Mouse (Mus musculus) adrenal gland, adult 2 months (tissue): ENCODE results near the gene Tyk2. TPM values are rescaled to one million over a fixed set of nuclear protein-coding genes. Genes with fewer than 3 reads are reported as not detected.

Experiments
- DNase-seq: peaks from one replicate; pipeline ENCODE4 v3.0.0; 2021
- polyA plus RNA-seq: library from polyadenylated mRNA; depleted of rRNA; stranded (reverse); fragments of >200 nt; gene quantifications from 2 replicates; pipeline ENCODE4 v1.2.3, GENCODE M21; 2012
- total RNA-seq, 2 experiments: library from RNA; stranded (reverse); gene quantifications; 2 replicates each; pipeline ENCODE4 v1.2.3; 2021

Gene Tyk2
- total and polyA plus RNA-seq, 3 experiments = 12.7 to 23.5 (median 14.6) TPM

DNA sequence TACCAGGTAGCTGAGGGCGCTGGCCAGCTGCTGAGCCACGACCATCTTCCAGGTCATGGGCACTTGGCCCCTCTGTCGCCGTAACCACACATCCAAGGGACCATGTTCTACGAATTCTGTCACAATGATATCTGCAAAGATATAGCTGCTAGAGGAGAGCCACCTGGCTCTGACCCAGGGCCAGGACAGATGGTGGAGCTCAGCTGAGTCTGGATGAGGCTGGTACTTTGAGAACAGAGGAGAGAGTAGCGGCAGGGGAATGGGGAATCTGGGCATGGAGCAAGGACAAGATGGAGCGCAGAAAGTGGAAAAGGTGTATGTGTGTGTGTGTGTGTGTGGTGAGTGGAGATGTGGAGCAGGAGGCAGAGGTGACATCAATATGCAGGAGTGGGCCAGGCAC lies 16.9 kb downstream of the Tyk2 start:
- no peak for DNase-seq

- no peak for DNase-seq
Observed at GRCm38 (mm10) chr9:21113751-21114150, 17.3 kb downstream of the Tyk2 start.

DNA sequence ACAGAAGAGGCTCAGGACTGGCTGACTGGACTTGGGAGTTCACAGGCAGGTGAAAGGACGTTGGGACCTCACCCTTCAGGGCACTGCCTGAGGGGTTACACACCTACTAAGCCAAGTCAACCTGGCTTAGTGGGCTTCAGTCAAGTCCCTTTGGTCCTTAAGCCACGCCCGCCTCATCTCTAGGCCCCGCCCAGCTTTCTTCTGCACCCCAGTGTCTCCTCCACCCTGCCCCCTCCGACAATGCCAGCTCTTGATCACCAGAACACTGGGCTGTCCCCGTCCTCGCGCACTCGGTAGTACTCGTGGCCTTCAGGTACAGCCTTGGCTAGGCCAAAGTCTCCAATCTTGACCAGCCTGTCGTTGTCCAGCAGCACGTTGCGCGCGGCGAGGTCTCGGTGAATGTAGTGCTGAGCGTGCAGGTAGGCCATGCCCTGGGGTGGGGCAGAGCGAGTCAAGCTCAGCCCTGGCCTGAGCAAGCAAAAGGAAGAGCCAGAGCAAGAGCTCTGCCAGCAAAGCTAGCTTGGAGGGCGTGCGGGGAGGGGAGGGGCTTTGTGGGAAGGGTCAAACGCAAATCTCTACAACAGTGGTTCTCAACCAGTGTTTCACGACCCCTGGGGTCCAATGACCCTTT lies 23.3 kb downstream of the Tyk2 start:
- DNase-seq = no peak

GRCm38 (mm10) chr9:21105760-21106564 lies 25.1 kb downstream of the Tyk2 start:
- DNase-seq = no peak

DNA sequence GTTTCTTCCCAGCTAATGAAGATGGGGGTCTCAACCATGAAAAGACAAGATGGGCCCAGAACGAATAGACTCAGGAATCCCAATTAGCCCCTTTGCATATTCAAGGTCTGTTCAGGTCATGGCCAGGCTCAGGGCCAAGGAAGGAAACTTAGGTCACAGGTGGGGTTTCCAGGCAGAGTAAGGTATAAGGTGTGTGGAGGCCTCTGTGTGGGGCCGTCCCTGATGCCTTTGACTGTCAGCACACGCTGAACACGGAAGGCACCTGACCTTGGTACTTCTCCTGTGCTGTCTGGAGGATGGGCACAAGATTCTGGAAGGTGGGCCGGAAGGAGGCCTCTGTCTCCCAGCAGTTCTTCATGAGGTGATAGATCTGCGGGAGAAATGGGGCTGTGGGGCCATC lies 26.2 kb downstream of the Tyk2 start:
- no peak for DNase-seq

DNA sequence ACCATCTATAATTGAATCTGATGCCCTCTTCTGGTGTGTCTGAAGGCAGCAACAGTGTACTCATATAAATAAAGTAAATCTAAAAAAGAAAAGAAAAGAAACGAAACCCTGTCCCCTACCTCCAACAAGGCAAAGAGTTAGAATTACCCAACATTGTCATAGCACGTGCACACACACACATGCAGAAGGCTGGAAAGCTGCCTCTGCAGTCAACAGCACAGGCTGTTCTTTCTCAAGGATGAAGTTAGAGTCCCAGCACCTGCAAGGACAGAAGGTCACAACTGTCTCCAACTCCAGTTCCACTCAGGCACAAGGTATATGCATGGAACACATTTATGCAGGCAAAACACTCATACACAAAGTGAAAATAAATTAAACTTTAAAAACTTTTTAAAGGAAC lies 29.0 kb downstream of the Tyk2 start:
- DNase-seq = no peak

- DNase-seq = no peak
Observed at GRCm38 (mm10) chr9:21100447-21101161, 30.4 kb downstream of the Tyk2 start.

DNA sequence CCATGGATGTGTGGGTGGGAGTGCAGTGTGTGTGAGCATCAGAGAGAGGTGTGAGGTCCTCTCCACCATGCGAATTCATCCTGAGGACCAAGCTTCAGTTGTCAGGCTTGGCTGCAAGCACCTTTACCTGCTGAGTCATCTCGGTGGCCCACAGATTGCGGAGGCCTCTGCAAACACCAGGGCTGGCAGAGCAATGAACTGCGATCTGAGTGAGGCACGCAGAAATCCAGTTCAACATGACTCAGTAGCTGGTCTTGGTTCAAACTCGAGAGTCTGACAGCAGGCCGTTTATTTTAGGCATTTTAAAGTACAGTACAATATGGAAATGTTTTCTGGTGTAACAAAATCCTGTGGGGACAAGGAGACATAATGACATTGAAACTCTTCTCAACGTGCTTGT lies 33.2 kb downstream of the Tyk2 start:
- DNase-seq = peak; percentile 63

DNA sequence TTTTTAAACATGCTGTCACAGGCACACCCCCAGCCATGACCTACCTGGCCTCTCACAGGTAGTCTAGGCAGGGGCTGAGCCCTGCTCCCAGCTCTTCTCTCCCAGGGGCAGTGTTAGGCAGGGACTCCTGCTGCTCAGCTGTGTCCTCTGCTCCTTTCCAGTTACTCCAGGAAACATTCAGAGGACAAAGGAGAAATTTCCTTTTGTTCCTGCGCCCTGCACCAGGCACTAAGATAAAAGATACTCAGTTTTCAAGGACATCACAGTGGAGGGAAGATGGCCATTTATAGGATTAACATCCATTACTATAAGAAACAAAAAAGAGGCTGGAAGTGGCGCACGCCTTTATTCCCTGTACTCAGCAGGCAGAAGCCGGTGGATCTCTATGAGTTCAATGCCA lies 35.1 kb downstream of the Tyk2 start:
- DNase-seq = no peak

GRCm38 (mm10) chr9:21093423-21093822 lies 37.6 kb downstream of the Tyk2 start:
- no peak for DNase-seq

DNA sequence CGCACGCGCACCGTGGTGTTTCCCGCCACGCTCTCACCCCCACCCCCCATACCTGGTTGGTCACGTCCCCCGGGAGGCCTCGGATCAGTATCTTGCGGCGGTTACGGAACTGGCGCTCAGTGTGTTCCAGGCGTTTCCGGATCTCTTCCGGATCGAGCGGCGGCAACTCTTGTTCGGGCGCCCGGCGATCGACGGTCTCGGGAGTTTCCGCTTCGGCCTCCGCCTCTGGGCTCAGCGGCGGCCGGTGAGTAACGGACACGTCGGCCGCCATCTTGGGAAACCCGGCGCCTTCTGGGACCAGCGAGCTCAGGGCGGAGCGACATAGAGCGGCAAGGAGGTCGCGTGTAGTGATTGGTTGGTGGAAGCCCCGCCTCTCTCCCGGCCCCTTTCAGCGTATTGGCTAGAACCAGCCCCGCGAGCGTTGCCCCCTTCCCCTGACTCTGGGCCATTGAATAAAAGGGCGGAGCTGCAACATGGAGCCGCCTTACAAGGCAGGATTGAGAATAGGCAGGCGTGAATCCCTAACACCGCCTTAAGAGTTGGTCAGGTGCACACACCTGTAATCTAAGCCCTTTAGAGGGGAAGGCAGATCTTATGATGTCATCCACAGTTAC lies 39.2 kb downstream of the Tyk2 start, which contains the start of the genes Gm38431 and Raver1:
TSS of gene Gm38431 (minus strand) at position 291 of the 614 bp plus-strand sequence.
TSS of gene Raver1 (minus strand) at position 302 of the 614 bp plus-strand sequence.
- peak; percentile 98 for DNase-seq

DNA sequence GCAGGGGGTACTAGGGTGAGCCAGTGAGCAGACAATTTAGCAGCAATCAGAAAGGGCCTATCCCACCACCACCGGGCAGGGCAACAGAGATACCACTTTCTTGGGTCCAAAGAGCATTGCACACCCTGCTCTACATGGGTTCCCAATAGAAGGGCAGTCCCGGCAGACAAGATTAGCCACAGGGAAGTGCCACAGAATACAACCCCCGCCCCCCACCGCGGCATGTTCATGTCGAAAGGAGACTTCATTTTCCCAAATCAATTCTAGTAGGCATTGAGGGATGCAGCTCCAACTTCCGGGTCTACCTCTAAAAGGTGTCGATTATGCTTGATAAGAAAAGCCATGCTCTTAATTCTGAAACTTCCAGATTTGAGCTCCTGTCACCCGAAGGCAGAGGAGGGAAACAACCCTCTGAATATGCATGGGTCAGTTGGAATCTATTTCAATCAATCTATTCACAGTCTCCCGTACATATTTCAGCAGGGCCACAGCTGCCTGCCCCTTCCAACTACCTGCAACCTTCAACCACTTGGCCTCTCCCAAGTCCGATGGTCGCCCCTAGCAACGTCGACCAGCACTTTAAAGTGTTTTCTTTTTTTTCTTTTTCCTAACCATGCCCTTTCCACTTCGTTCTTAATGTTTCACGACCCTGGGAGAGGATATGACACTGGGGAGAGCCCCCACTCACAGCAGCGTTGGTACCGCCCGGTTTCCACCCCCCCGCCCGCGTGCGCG lies 39.9 kb downstream of the Tyk2 start:
- no peak for DNase-seq

- no peak for DNase-seq
Observed at GRCm38 (mm10) chr9:21090537-21090936, 40.5 kb downstream of the Tyk2 start.

DNA sequence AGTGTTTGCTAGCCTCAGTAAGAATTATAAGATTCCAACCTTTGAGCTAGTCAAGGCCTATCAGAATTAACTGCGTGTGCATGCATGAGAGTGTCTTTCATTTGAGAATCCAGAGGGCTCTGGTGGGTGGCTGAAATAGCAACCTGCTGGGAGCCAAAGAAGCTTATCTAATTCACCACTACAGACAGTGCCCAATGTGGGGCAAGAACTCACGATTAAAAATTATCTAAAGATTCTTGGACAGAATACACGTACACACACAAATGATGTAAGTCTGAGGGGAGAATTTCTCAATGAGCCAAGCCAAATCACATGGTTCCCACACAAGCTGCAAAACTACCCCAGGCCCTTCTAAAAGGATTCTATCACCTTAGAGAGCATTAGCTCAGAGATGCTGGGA lies 47.7 kb downstream of the Tyk2 start:
- DNase-seq = no peak

GRCm38 (mm10) chr9:21081127-21081526 lies 49.9 kb downstream of the Tyk2 start:
- no peak for DNase-seq

GRCm38 (mm10) chr9:21075625-21076024 lies 55.4 kb downstream of the Tyk2 start:
- DNase-seq = no peak

GRCm38 (mm10) chr9:21074173-21074572 lies 56.9 kb downstream of the Tyk2 start:
- no peak for DNase-seq

GRCm38 (mm10) chr9:21073044-21073840 lies 57.8 kb downstream of the Tyk2 start, which contains the start of the genes Gm49373 and Fdx1l:
TSS of gene Gm49373 (minus strand) at chr9:21073096.
TSS of gene Fdx1l (minus strand) at chr9:21073614.
- peak; percentile 92 for DNase-seq

GRCm38 (mm10) chr9:21072641-21073040 lies 58.4 kb downstream of the Tyk2 start:
- no peak for DNase-seq

GRCm38 (mm10) chr9:21067006-21067684 lies 63.9 kb downstream of the Tyk2 start, which contains the start of gene Zglp1:
TSS of gene Zglp1 (minus strand) at chr9:21067093.
- DNase-seq = no peak
